Mouse (Mus musculus): ENCODE measurements around the gene Cbarp.
A peak's percentile ranks its signal among the peaks of the same experiment; 100 is the strongest.

Cbarp gene

DNA sequence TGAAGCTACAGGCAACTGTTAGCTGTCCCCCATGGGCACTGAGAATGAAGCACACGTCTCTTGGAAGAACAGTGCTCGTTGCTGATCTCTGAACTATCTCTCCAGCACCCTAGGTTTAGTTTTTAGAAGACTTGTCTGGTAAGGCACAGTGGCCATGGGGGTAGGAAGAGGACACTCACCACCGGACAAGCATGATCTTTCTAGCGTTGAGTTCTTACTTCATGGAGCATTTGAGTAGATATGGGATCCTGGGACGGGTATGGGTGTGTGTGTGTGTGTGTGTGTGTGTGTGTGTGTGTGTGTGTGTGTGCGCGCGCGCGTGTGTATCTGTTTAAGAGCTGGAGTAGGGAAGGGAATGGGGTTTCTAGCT is at the start of gene Cbarp:
Gene Cbarp, minus strand, starts transcription at position 170 of the 370 bp plus-strand sequence.
- H3K27me3 ChIP-seq (ENCODE audit: insufficient read depth, low read length) = no peaks in the 10 kb centered on the region; the same call in 1 of the 2 replicates
- peaks cover 81% of the 10 kb centered on the region for H3K4me1 ChIP-seq (replicated peaks; ENCODE audit: low read depth, low read length)
- peaks cover 37% of the 10 kb centered on the region for H3K36me3 ChIP-seq (ENCODE audit: insufficient read depth, low read length)
- TF ChIP-seq NANOG (IDR thresholded peaks at IDR 0.05; ENCODE audit: borderline replicate concordance, low read length) (no peak), CTCF (conservative IDR thresholded peaks at IDR 0.05; ENCODE audit: low read length) (no peak), POU5F1 (IDR thresholded peaks at IDR 0.05; ENCODE audit: borderline replicate concordance, low read length) (no peak)
- H3K4me3 ChIP-seq (replicated peaks; ENCODE audit: low read length) = peak within 1 kb of the TSS; percentile 96
- no peaks in the 10 kb centered on the region for H3K9me3 ChIP-seq (ENCODE audit: low read length)

- 0 out of 2 replicates have a peak, but pooled peaks cover 7% of the 10 kb centered on the region for H3K36me3 ChIP-seq (ENCODE audit: insufficient read depth, low read length)
- H3K4me3 ChIP-seq (replicated peaks; ENCODE audit: low read length) = peak overlapping the region; percentile 76
- peaks cover 69% of the 10 kb centered on the region for H3K27me3 ChIP-seq (ENCODE audit: insufficient read depth, low read length)
- peaks cover 72% of the 10 kb centered on the region for H3K4me1 ChIP-seq (replicated peaks; ENCODE audit: low read depth, low read length)
- no peaks in the 10 kb centered on the region for H3K9me3 ChIP-seq (ENCODE audit: low read length)
- TF ChIP-seq CTCF (conservative IDR thresholded peaks at IDR 0.05; ENCODE audit: low read length) = no peak
- no peak for TF ChIP-seq NANOG (IDR thresholded peaks at IDR 0.05; ENCODE audit: borderline replicate concordance, low read length)
- TF ChIP-seq POU5F1 (IDR thresholded peaks at IDR 0.05; ENCODE audit: borderline replicate concordance, low read length) = no peak
These were observed 49.4 kb upstream of the Cbarp start for GRCm38 (mm10) chr10:80189999-80190398.

DNA sequence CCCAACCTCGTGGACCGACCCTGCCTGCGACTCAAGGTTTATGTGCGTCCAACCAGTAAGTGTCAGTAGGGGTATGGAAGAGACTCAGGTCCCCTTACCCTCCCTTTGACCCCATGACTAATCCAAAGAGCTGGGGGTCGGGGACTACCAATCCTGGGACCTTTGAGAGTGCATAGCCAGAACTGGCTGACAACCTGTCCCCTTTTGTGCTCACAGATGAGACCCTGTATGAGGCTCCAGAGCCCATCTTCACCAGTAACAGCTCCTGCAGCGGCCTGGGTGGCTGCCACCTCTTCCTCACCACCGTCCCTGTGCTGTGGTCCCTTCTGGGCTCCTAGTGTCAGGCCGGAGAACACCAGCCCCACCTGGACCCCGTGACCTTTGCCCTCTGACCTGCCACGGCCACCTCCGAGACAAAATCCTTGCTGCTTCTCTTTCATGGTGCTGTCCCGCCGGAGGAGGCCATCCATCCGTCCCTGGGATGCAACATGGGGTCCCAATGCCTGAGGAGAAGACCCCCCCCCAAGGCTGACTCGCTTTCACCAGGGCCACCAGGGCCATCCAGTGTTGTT is 47.9 kb upstream of the Cbarp start:
- Histone ChIP-seq H3K27me3 (ENCODE audit: insufficient read depth, low read length) (peaks cover 81% of the 10 kb centered on the region), H3K9me3 (ENCODE audit: low read length) (no peaks in the 10 kb centered on the region), H3K4me1 (replicated peaks; ENCODE audit: low read depth, low read length) (peaks cover 65% of the 10 kb centered on the region), H3K36me3 (ENCODE audit: insufficient read depth, low read length) (0 out of 2 replicates have a peak, but pooled peaks cover 7% of the 10 kb centered on the region), H3K4me3 (replicated peaks; ENCODE audit: low read length) (no peak overlapping the region)
- TF ChIP-seq POU5F1 (IDR thresholded peaks at IDR 0.05; ENCODE audit: borderline replicate concordance, low read length) (no peak), NANOG (IDR thresholded peaks at IDR 0.05; ENCODE audit: borderline replicate concordance, low read length) (no peak), CTCF (conservative IDR thresholded peaks at IDR 0.05; ENCODE audit: low read length) (no peak)

GRCm38 (mm10) chr10:80187739-80188138 is 47.1 kb upstream of the Cbarp start:
- Histone ChIP-seq H3K36me3 (ENCODE audit: insufficient read depth, low read length) (0 out of 2 replicates have a peak, but pooled peaks cover 7% of the 10 kb centered on the region), H3K4me1 (replicated peaks; ENCODE audit: low read depth, low read length) (peaks cover 57% of the 10 kb centered on the region), H3K9me3 (ENCODE audit: low read length) (no peaks in the 10 kb centered on the region)

DNA sequence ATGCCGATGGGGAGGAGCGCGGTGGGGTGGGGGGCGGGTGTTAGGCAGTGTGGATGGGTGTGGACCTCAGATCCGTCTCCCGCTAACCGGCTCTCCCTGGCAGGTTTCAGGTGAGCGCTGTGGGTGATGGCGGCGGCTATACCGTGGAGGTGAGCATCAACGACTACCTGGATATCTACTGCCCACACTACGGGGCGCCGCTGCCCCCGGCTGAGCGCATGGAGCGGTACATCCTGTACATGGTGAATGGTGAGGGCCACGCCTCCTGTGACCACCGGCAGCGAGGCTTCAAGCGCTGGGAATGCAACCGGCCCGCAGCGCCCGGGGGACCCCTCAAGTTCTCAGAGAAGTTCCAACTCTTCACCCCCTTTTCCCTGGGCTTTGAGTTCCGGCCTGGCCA is 46.0 kb upstream of the Cbarp start:
- Histone ChIP-seq H3K27me3 (ENCODE audit: insufficient read depth, low read length) (peaks cover 85% of the 10 kb centered on the region), H3K4me3 (replicated peaks; ENCODE audit: low read length) (peak overlapping the region; percentile 66), H3K4me1 (replicated peaks; ENCODE audit: low read depth, low read length) (peaks cover 54% of the 10 kb centered on the region), H3K36me3 (ENCODE audit: insufficient read depth, low read length) (0 out of 2 replicates have a peak, but pooled peaks cover 7% of the 10 kb centered on the region), H3K9me3 (ENCODE audit: low read length) (no peaks in the 10 kb centered on the region)
- TF ChIP-seq POU5F1 (IDR thresholded peaks at IDR 0.05; ENCODE audit: borderline replicate concordance, low read length) (no peak), CTCF (conservative IDR thresholded peaks at IDR 0.05; ENCODE audit: low read length) (no peak)

More at GRCm38 (mm10) chr10:80187739-80188138, 47.1 kb upstream of the Cbarp start:
- TF ChIP-seq NANOG (IDR thresholded peaks at IDR 0.05; ENCODE audit: borderline replicate concordance, low read length) (no peak), CTCF (conservative IDR thresholded peaks at IDR 0.05; ENCODE audit: low read length) (no peak), POU5F1 (IDR thresholded peaks at IDR 0.05; ENCODE audit: borderline replicate concordance, low read length) (no peak)
- peaks cover 84% of the 10 kb centered on the region for H3K27me3 ChIP-seq (ENCODE audit: insufficient read depth, low read length)
- no peak overlapping the region for H3K4me3 ChIP-seq (replicated peaks; ENCODE audit: low read length)

DNA sequence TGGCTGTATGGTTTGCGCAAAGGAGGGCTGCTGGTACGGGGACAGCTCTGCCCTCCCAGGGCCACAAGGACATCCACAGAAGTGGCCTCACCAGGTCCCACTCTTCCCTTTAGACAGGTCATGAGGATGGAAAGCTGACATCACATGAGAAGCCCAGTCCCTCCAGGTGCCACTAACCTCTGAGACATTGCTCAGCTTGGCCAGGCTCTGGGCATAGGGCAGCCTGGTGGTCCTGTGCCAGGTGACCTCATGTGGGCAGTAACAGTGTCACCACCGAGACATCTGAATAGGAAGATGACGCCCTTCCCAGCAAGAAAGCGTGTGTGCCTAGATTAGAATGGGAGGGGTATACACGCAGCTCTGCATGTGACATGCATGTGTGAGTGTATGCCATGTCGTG is 41.9 kb upstream of the Cbarp start:
- Histone ChIP-seq H3K4me1 (replicated peaks; ENCODE audit: low read depth, low read length) (peaks cover 62% of the 10 kb centered on the region), H3K27me3 (ENCODE audit: insufficient read depth, low read length) (peaks cover 78% of the 10 kb centered on the region), H3K36me3 (ENCODE audit: insufficient read depth, low read length) (no peaks in the 10 kb centered on the region), H3K4me3 (replicated peaks; ENCODE audit: low read length) (peak overlapping the region; percentile 20; the same call in 1 of the 2 replicates), H3K9me3 (ENCODE audit: low read length) (no peaks in the 10 kb centered on the region)
- no peak for TF ChIP-seq CTCF (conservative IDR thresholded peaks at IDR 0.05; ENCODE audit: low read length)
- no peak for TF ChIP-seq POU5F1 (IDR thresholded peaks at IDR 0.05; ENCODE audit: borderline replicate concordance, low read length)
- no peak for TF ChIP-seq NANOG (IDR thresholded peaks at IDR 0.05; ENCODE audit: borderline replicate concordance, low read length)

DNA sequence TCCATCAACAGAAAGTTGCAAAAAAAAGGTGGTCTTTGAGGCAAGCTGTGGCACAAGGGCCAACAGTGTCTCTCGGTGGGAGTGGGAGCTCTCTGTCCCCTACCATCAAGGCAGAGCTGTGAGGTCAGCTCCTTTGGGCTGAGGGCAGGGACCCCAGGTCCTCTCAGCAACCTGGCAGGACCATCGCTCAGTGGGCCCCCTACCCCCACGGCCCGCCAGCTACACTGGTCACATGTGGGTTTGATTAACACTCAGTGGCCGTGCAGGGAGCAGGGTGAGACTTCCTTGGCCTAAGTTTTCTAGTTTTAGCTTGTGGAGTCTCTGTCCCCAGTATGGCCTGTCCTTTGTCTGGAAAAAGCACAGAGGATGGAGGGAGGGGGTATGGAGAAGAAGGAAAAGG is 40.2 kb upstream of the Cbarp start:
- H3K27me3 ChIP-seq (ENCODE audit: insufficient read depth, low read length) = peaks cover 65% of the 10 kb centered on the region
- H3K9me3 ChIP-seq (ENCODE audit: low read length) = no peaks in the 10 kb centered on the region
- H3K4me1 ChIP-seq (replicated peaks; ENCODE audit: low read depth, low read length) = peaks cover 46% of the 10 kb centered on the region
- TF ChIP-seq POU5F1 (IDR thresholded peaks at IDR 0.05; ENCODE audit: borderline replicate concordance, low read length) (no peak), CTCF (conservative IDR thresholded peaks at IDR 0.05; ENCODE audit: low read length) (no peak), NANOG (IDR thresholded peaks at IDR 0.05; ENCODE audit: borderline replicate concordance, low read length) (no peak)
- H3K4me3 ChIP-seq (replicated peaks; ENCODE audit: low read length) = no peak overlapping the region
- peaks cover 10% of the 10 kb centered on the region; the same call in 1 of the 2 replicates for H3K36me3 ChIP-seq (ENCODE audit: insufficient read depth, low read length)

DNA sequence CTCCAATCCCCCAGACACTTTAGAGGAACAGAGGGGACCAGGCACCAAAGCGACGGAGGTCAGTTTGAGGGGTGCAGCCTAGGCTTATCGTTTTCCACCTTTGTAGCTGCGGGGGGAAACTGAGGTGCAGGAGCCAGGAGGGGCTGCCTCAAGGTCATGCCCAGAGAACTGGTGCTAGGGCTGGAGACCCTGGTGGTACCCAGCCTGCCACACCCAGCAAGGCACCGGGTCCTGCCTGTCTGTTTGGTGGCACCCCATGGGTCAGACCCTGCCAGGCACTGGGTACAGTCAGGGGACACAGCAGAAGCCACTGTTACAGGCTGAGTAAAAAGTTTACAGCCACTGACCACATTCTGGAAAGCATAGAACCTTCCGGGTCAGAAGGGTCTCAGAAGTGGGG is 39.7 kb upstream of the Cbarp start:
- H3K4me1 ChIP-seq (replicated peaks; ENCODE audit: low read depth, low read length) = peaks cover 43% of the 10 kb centered on the region
- peaks cover 64% of the 10 kb centered on the region for H3K27me3 ChIP-seq (ENCODE audit: insufficient read depth, low read length)
- peak overlapping the region; percentile 82 for H3K4me3 ChIP-seq (replicated peaks; ENCODE audit: low read length)
- TF ChIP-seq NANOG (IDR thresholded peaks at IDR 0.05; ENCODE audit: borderline replicate concordance, low read length) (no peak), POU5F1 (IDR thresholded peaks at IDR 0.05; ENCODE audit: borderline replicate concordance, low read length) (no peak), CTCF (conservative IDR thresholded peaks at IDR 0.05; ENCODE audit: low read length) (no peak)
- H3K9me3 ChIP-seq (ENCODE audit: low read length) = no peaks in the 10 kb centered on the region
- H3K36me3 ChIP-seq (ENCODE audit: insufficient read depth, low read length) = peaks cover 10% of the 10 kb centered on the region; the same call in 1 of the 2 replicates

All from E14TG2a.4 (cell line).